Comparison of ENCODE assay signal across 7 mouse cellular contexts in genomic region chr16:57548608-57549007, GRCm38 (mm10). TPM values are rescaled to one million over a fixed set of nuclear protein-coding genes. Genes with fewer than 3 reads are reported as not detected.
DNase-seq lines count a peak whose midpoint lies in the region; ATAC-seq and TF ChIP-seq lines count a peak whose summit lies in the region.

No protein-coding gene starts in this region.

- WGBS in lung, postnatal 0 days: 47% methylated on average over 2 of the region's 2 CpGs
- 73% methylated on average over 2 of the region's 2 CpGs for WGBS in forebrain, embryonic 12.5 days
- WGBS in limb, embryonic 13.5 days: 30% methylated on average over 2 of the region's 2 CpGs
- WGBS in stomach, embryonic 14.5 days: 44% methylated on average over 2 of the region's 2 CpGs

- no peaks in the 10 kb centered on the region for H3K9me3 ChIP-seq in lung, postnatal 0 days (ENCODE audit: low read length)
- no peaks in the 10 kb centered on the region for H3K9me3 ChIP-seq in forebrain, embryonic 12.5 days
- no peaks in the 10 kb centered on the region for H3K9me3 ChIP-seq in limb, embryonic 13.5 days
- no peaks in the 10 kb centered on the region for H3K9me3 ChIP-seq in stomach, embryonic 14.5 days (ENCODE audit: control insufficient read depth, low read depth, low read length)

- H3K36me3 ChIP-seq in lung, postnatal 0 days (ENCODE audit: insufficient read depth, low read length): no peaks in the 10 kb centered on the region
- no peaks in the 10 kb centered on the region for H3K36me3 ChIP-seq in forebrain, embryonic 12.5 days (replicated peaks)
- H3K36me3 ChIP-seq in limb, embryonic 13.5 days: peaks cover 10% of the 10 kb centered on the region; the same call in 1 of the 2 replicates
- H3K36me3 ChIP-seq in stomach, embryonic 14.5 days (ENCODE audit: control insufficient read depth, insufficient read depth, low read length): no peaks in the 10 kb centered on the region

- peak; percentile 30; the same call in 1 of the 2 replicates for TF ChIP-seq EP300 in lung, postnatal 0 days (IDR thresholded peaks at IDR 0.05)

- H3K27me3 ChIP-seq in lung, postnatal 0 days (replicated peaks; ENCODE audit: insufficient read depth, low read length): no peaks in the 10 kb centered on the region
- H3K27me3 ChIP-seq in forebrain, embryonic 12.5 days: no peaks in the 10 kb centered on the region; the same call in 1 of the 2 replicates
- no peaks in the 10 kb centered on the region for H3K27me3 ChIP-seq in limb, embryonic 13.5 days
- no peaks in the 10 kb centered on the region for H3K27me3 ChIP-seq in stomach, embryonic 14.5 days (ENCODE audit: control insufficient read depth, insufficient read depth, low read length)

- no peak for TF ChIP-seq CTCF in lung, postnatal 0 days (IDR thresholded peaks at IDR 0.05)

- no peak for DNase-seq in lung, postnatal 0 days (ENCODE audit: low spot score)
- DNase-seq in lung, postnatal 10 days: no peak
- no peak for DNase-seq in embryo, embryonic 10.5 days (ENCODE audit: low spot score)
- no peak for DNase-seq in spleen, postnatal 10 days (ENCODE audit: low spot score in 2 of 2)

- peak overlapping the region; percentile 84 for H3K9ac ChIP-seq in lung, postnatal 0 days (replicated peaks; ENCODE audit: low read depth)
- H3K9ac ChIP-seq in forebrain, embryonic 12.5 days: peak overlapping the region; percentile 73
- H3K9ac ChIP-seq in limb, embryonic 13.5 days: peak overlapping the region; percentile 95
- peak overlapping the region; percentile 91 for H3K9ac ChIP-seq in stomach, embryonic 14.5 days (replicated peaks; ENCODE audit: low read depth, low read length)

- H3K4me3 ChIP-seq in lung, postnatal 0 days (ENCODE audit: low read depth, low read length): peak overlapping the region; percentile 64
- peak overlapping the region; percentile 60 for H3K4me3 ChIP-seq in forebrain, embryonic 12.5 days (replicated peaks)
- H3K4me3 ChIP-seq in limb, embryonic 13.5 days: peak overlapping the region; percentile 77
- H3K4me3 ChIP-seq in stomach, embryonic 14.5 days (ENCODE audit: low read depth, low read length): peak overlapping the region; percentile 74

- H3K4me1 ChIP-seq in lung, postnatal 0 days (ENCODE audit: insufficient read depth, low read depth, low read length): peaks cover 10% of the 10 kb centered on the region; the same call in 1 of the 2 replicates
- no peaks in the 10 kb centered on the region for H3K4me1 ChIP-seq in forebrain, embryonic 12.5 days
- H3K4me1 ChIP-seq in limb, embryonic 13.5 days: peaks cover 32% of the 10 kb centered on the region
- peaks cover 14% of the 10 kb centered on the region for H3K4me1 ChIP-seq in stomach, embryonic 14.5 days (ENCODE audit: control insufficient read depth, insufficient read depth, low read length)

- ATAC-seq in lung, postnatal 0 days: no peak
- no peak for ATAC-seq in forebrain, embryonic 12.5 days (ENCODE audit: low FRiP score)
- ATAC-seq in limb, embryonic 13.5 days (ENCODE audit: low FRiP score, low read depth): peak; percentile 58; the same call in 1 of the 2 replicates
- ATAC-seq in stomach, embryonic 14.5 days (ENCODE audit: insufficient number of reproducible peaks, insufficient read depth, low FRiP score, low read depth): no peak

- peak overlapping the region; percentile 76 for H3K27ac ChIP-seq in lung, postnatal 0 days (ENCODE audit: low read length)
- H3K27ac ChIP-seq in forebrain, embryonic 12.5 days: no peak overlapping the region
- H3K27ac ChIP-seq in limb, embryonic 13.5 days: peak overlapping the region; percentile 91; the same call in 1 of the 2 replicates
- H3K27ac ChIP-seq in stomach, embryonic 14.5 days (ENCODE audit: low read length): no peak overlapping the region; the same call in 1 of the 2 replicates

- H3K4me2 ChIP-seq in lung, postnatal 0 days (replicated peaks; ENCODE audit: low read depth, low read length): peak overlapping the region; percentile 77
- H3K4me2 ChIP-seq in forebrain, embryonic 12.5 days: peak overlapping the region; percentile 69
- H3K4me2 ChIP-seq in limb, embryonic 13.5 days (replicated peaks): peak overlapping the region; percentile 77
- peak overlapping the region; percentile 87 for H3K4me2 ChIP-seq in stomach, embryonic 14.5 days (replicated peaks; ENCODE audit: low read depth, low read length)

RNA-seq across cellular contexts. Expression of gene Cmss1, which starts 58.1 kb away (rescaled TPM):
- 23.1 and 27.3 TPM in 2 replicates for polyA plus RNA-seq in lung, postnatal 0 days (2015; fragmentation: Nextera tagmentation; extraction: Ambion mirVana)
- polyA plus RNA-seq in forebrain, embryonic 12.5 days (2016; fragmentation: Nextera tagmentation; extraction: Ambion mirVana): 44.9 and 48.2 TPM in 2 replicates
- polyA plus RNA-seq in limb, embryonic 13.5 days (2015; fragmentation: Nextera tagmentation; extraction: Ambion mirVana): 50.6 and 50.8 TPM in 2 replicates
- 50.4 and 55.8 TPM in 2 replicates for polyA plus RNA-seq in stomach, embryonic 14.5 days (2014; fragmentation: Nextera tagmentation; extraction: Ambion mirVana)

Comparison
In these comparisons a context has a peak if more than half of its experiments do, and no peak if none do; other contexts are left out.
1. H3K27ac ChIP-seq: peak in lung, postnatal 0 days (single experiment) and limb, embryonic 13.5 days (single experiment); none in forebrain, embryonic 12.5 days (single experiment) and stomach, embryonic 14.5 days (single experiment).
2. Peak in every context shown above with its lines, with median percentiles within 50 percentile points of each other: H3K4me2 ChIP-seq, H3K4me3 ChIP-seq and H3K9ac ChIP-seq.